Mouse (Mus musculus) layer of hippocampus, postnatal 14 days (tissue): ENCODE measurements around the gene Srxn1. TPM values are rescaled to one million over a fixed set of nuclear protein-coding genes. Genes with fewer than 3 reads are reported as not detected.
"Not testable (repeated sequence)": the region's sequence is repeated elsewhere in the genome, so short reads cannot be mapped to it uniquely, and the experiment has no call there.

ENCODE experiments used
- DNase-seq, 2 experiments: peaks; one replicate each; pipeline ENCODE4 v3.0.0; 2021 to 2022; ENCODE audit warnings: low spot score in 2 of 2, mixed read lengths in 1 of 2
- long read RNA-seq, 2 experiments: library from polyadenylated mRNA; stranded (forward); transcript quantifications; one replicate each; pipeline ENCODE4 v2.0.0; 2021
- total RNA-seq, 2 experiments: library from RNA; stranded (reverse); gene quantifications; 2 replicates each; pipeline ENCODE4 v1.2.3; 2021

The Srxn1 gene
- total RNA-seq = 10 to 100 TPM; 59.1 to 65.8 TPM
- long read RNA-seq, experiment 1, transcript Srxn1-203 (2 exons, 446 nt) = minor isoform, 12 of 58 reads
- long read RNA-seq, experiment 1, transcript Srxn1-201 (2 exons, 2,812 nt) = major isoform, 41 of 58 reads
- long read RNA-seq, experiment 1, partial matches to known transcripts = 0 of 58 reads
- long read RNA-seq, experiment 1, other reads (novel, unspliced or antisense) = 3 of 58 reads
- long read RNA-seq, experiment 2, transcript Srxn1-201 (2 exons, 2,812 nt) = major isoform, 44 of 80 reads
- long read RNA-seq, experiment 2, transcript Srxn1-203 (2 exons, 446 nt) = minor isoform, 18 of 80 reads
- long read RNA-seq, experiment 2, partial matches to known transcripts = 0 of 80 reads
- long read RNA-seq, experiment 2, other reads (novel, unspliced or antisense) = 15 of 80 reads

DNA sequence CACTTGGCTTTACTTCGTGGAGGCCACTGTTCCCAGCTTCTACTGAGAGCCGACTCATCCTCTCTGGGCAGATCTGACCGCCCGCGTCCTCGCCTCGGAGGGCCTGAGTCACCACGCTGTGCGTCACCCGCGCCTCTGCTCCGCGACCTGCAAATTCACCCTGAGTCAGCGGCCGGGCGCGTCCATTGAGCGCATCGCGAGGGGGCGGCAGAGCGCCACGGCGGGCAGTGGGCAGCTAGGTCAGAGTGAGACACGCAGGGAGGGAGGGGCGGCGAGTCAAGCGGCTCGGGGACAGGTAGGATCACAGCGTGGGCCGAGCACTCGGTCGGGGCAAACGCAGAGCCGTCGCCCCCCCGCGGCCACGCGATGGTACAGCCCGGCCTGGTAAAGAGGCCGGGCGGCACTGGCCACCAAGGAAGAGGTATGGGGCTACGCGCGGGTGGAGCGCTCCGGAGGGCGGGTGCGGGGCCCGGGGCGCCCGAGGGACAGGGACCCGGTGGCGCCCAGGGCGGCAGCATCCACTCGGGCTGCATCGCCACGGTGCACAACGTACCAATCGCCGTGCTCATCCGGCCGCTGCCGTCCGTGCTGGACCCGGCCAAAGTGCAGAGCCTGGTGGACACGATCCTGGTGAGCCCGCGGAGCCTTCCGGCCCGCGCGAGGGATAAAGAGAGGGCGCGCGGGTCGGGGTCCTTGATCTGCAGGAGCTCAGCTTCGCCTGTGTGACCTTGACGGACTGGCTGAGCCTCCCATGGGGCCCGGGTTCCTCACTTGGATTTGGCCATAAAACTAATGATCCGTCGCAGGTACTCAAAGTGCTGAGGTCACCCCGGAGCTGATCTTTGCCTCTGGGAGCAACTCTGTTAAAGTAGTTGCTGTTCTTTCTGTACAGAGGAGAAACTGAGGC, at the start of gene Srxn1:
Srxn1 (plus strand) TSS at position 199 of the 907 bp plus-strand sequence.
- peak in 1 of 2 experiments; percentile 78 for DNase-seq

- DNase-seq = peak; percentile 42 to 66
These were observed 48.7 kb upstream of the Srxn1 start for GRCm38 (mm10) chr2:152056368-152057251.

GRCm38 (mm10) chr2:152057252-152057563, 48.1 kb upstream of the Srxn1 start:
- no peak for DNase-seq

DNA sequence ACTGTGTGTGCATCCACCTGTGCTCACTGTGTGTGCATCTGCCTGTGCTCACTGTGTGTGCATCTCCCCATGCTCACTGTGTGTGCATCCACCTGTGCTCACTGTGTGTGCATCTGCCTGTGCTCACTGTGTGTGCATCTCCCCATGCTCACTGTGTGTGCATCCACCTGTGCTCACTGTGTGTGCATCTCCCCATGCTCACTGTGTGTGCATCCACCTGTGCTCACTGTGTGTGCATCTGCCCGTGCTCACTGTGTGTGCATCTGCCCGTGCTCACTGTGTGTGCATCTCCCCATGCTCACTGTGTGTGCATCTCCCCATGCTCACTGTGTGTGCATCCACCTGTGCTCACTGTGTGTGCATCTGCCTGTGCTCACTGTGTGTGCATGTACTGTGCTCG, 42.5 kb upstream of the Srxn1 start:
- DNase-seq = not testable (repeated sequence)

- DNase-seq = no peak
These were observed 36.5 kb upstream of the Srxn1 start for GRCm38 (mm10) chr2:152068660-152069433.

DNA sequence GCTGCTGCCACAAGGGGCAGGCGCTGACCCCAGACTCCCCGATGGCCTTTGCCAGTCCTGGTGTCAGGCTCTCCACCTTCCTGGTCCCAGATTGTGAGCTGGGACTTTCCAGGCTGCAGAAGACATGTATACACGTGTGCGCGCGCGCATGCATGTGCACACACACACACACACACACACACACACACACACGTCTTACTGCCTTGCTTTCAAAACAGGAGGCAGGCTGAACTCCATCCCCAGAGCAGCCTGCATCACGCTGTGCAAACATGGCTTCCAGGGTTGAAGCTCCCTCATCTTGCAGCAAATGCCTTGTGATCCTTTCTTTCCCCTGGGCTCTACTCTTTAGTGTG, 35.9 kb upstream of the Srxn1 start:
- DNase-seq = no peak

- DNase-seq = no peak
These were observed 35.4 kb upstream of the Srxn1 start for GRCm38 (mm10) chr2:152069941-152070340.

- no peak for DNase-seq
These were observed 30.8 kb upstream of the Srxn1 start for GRCm38 (mm10) chr2:152074521-152074920.

GRCm38 (mm10) chr2:152075294-152075889, 29.9 kb upstream of the Srxn1 start:
- no peak for DNase-seq

GRCm38 (mm10) chr2:152077337-152077736, 28.0 kb upstream of the Srxn1 start:
- no peak for DNase-seq

DNA sequence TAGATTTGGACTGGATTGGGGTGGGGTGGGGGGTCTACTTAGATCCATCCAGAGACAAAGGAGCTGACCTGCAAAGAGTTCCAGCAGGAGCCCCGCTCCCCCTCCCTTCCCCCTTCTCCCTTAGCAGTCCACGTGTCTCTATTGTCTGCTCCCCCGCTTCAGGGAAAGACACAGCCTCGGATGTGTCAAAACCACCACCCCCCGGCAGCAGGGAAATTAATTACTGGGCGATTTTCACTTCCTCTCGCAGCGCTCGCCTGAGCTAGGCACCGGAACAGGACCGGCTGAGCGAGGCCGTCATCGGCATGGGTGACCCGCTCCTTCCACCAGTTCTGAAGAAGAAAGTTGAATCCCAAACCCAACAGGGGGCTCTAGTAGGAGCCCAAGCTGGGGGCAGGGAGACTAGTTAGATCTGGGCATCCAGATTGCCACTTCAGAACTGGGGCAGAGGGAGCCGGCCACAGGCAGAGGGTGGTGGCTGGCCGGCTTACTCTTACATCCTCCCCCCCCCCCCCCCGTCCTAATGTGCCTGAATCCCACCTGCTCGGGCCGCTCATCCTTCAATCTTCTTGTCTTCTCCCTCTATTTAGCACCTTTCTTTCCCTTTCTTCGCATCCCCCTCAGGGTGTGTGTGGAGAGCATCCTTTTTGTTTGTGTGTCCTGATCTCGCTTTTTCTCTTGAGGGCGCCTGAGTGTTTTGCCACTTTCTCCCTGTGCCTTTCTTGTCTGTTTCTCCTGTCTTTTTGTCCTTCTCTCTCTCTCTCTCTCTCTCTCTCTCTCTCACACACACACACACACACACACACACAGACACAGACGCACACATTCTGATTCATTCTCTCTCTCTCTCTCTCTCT, 24.4 kb upstream of the Srxn1 start, which contains the start of gene Scrt2:
Scrt2 (plus strand) TSS at position 845 of the 857 bp plus-strand sequence.
- DNase-seq = no peak

DNA sequence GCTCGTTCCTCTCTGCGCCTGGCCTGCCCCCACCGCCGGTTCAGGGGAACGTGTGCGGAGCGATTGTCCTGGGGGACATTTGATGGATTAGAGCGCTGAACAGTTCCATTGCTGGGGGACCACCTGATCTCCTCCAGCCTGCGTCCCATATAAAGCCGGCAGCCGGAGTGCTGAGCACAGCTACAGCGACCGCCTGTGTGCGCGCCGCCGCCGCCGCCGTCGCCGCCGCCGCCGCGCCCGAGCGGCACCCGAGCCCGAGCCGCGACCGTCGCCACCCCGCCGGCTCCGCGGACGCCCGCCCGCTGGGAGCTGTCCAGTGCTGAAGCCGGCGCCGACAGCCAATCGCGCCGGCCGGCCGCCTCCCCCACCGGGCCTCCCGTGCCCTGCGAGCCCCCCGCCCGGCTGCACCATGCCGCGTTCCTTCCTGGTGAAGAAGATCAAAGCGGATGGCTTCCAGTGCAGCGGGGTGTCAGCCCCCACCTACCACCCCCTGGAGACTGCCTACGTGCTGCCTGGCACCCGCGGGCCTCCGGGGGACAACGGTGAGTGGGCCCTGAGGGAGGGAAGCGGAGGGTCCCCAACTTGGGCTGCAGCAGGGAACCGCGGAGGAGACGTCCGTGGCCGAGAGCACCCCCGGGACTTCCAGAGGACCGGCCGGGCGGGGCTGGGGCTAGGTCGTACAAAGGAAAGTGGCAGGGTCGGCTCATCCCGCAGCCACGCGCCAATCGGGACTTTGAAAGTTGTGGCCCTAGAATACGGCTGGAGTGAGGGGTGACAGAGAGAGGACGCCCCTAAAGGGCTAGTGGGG, 23.5 kb upstream of the Srxn1 start:
- peak in 1 of 2 experiments; percentile 70 for DNase-seq

DNA sequence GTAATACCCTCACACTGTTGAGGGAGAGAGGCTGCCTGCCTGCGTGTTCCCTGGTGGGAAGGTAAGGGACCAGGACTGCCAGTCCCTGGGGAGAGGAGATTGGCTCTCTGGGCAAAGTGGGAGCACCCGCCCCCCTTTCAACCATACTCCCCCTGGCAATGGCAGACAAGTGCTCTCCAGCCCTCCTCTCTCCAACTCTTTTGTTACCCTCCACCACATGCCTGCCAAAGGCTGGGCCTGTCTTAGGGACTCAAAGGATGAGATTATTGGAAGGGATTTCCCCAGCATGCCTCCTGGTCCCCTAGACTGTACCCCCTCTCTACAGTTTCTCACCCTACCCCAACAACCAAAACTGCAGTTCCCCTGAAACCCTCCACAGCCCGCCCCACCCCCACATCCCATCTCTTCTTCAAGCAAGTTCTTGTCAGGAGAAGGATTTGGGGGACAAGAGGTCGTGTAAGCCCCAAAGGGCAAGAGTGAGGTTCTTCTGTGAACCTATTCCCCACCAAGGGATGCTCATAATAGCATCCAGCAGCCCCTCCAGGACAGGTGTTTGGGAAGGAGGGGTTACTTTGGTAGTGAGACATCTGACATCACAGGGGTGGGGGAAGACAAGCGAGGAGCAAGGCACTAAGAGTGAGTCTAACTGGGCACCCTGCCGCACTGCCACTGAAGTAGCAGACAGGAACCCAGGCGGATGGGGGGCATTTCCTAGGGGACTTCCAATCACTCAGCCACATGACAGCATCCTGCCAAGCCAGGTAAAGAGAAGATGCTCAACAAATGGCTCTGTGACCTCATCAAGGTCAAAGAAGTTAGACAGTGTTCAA, 22.6 kb upstream of the Srxn1 start:
- DNase-seq = no peak

DNA sequence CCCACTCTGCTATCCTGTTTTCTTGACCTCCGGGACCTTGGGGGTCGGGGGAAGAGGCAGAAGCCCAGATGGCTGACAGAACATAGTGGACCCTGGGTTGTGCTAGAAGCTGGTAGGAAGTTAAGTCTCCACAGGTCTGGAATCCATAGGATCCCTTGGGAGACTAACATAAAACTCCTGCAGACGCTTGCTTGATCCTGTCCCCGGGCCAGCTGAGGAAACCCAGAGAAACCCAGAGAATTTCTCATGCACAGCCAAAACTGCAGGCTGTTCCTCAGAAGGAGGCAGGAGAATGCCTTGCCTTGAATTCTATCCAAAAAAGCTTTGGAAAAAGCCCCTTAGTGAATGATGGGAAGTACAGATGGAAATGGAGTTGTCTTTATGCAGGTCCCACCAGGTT, 21.9 kb upstream of the Srxn1 start:
- DNase-seq = no peak

DNA sequence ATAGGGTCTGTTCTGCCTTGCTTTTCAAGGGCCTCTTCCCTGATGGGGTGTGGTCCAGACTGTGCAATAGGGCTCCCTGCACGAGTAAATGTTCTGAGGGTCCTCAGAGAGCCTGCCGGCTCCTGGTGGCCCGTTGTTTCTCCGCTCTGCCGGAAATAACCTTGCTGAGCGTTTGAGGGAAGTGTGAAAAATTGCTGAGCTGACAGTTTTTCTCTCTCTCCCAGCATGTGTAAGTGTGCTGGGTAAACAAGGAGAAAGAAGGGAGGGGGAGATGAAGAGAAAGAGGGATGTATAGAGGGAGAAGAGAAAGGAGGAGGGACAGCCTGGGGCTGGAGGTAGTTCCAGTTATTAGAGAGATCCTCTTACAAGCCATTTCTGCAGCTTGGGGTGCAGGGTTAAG, 21.0 kb upstream of the Srxn1 start:
- no peak for DNase-seq

- no peak for DNase-seq
These were observed 19.9 kb upstream of the Srxn1 start for GRCm38 (mm10) chr2:152085414-152085813.

- no peak for DNase-seq
These were observed 18.9 kb upstream of the Srxn1 start for GRCm38 (mm10) chr2:152086451-152086850.
